Mouse (Mus musculus) right cerebral cortex, postnatal 10 days (tissue): ENCODE results near the gene Lrba.
A peak's percentile ranks its signal among the peaks of the same experiment; 100 is the strongest.

Source experiments
- DNase-seq, 2 experiments: peaks; one replicate each; pipeline ENCODE4 v3.0.0; 2021; ENCODE audit warnings: low spot score in 2 of 2

Gene Lrba

GRCm38 (mm10) chr3:86253791-86254190 lies 29.3 kb downstream of the Lrba start:
- DNase-seq = no peak

- DNase-seq = peak; percentile 40 to 43
These were observed 43.7 kb downstream of the Lrba start for GRCm38 (mm10) chr3:86268074-86268702.

GRCm38 (mm10) chr3:86275651-86276050 lies 51.2 kb downstream of the Lrba start:
- no peak for DNase-seq

GRCm38 (mm10) chr3:86291326-86291725 lies 66.8 kb downstream of the Lrba start:
- no peak for DNase-seq

GRCm38 (mm10) chr3:86294866-86295265 lies 70.4 kb downstream of the Lrba start:
- DNase-seq = no peak

GRCm38 (mm10) chr3:86296214-86296613 lies 71.7 kb downstream of the Lrba start:
- DNase-seq = no peak

- DNase-seq = no peak
These were observed 84.4 kb downstream of the Lrba start for GRCm38 (mm10) chr3:86308833-86309232.

GRCm38 (mm10) chr3:86310216-86310615 lies 85.7 kb downstream of the Lrba start:
- DNase-seq = no peak

GRCm38 (mm10) chr3:86311406-86311805 lies 86.9 kb downstream of the Lrba start:
- no peak for DNase-seq

GRCm38 (mm10) chr3:86317636-86318035 lies 93.2 kb downstream of the Lrba start:
- no peak for DNase-seq

- DNase-seq = no peak
These were observed 104.1 kb downstream of the Lrba start for GRCm38 (mm10) chr3:86328531-86328930.

- DNase-seq = no peak
These were observed 118.8 kb downstream of the Lrba start for GRCm38 (mm10) chr3:86343261-86343660.

- DNase-seq = no peak
These were observed 138.0 kb downstream of the Lrba start for GRCm38 (mm10) chr3:86362486-86362885.

- no peak for DNase-seq
These were observed 147.0 kb downstream of the Lrba start for GRCm38 (mm10) chr3:86371466-86371865.

- DNase-seq = no peak
These were observed 150.8 kb downstream of the Lrba start for GRCm38 (mm10) chr3:86375276-86375675.

- no peak for DNase-seq
These were observed 158.1 kb downstream of the Lrba start for GRCm38 (mm10) chr3:86382557-86382956.

- no peak for DNase-seq
These were observed 160.6 kb downstream of the Lrba start for GRCm38 (mm10) chr3:86385047-86385446.

GRCm38 (mm10) chr3:86386246-86386645 lies 161.8 kb downstream of the Lrba start:
- DNase-seq = no peak

- DNase-seq = no peak
These were observed 199.3 kb downstream of the Lrba start for GRCm38 (mm10) chr3:86423828-86424227.

- DNase-seq = no peak
These were observed 202.3 kb downstream of the Lrba start for GRCm38 (mm10) chr3:86426733-86427132.

GRCm38 (mm10) chr3:86443497-86443896 lies 219.0 kb downstream of the Lrba start:
- no peak for DNase-seq

- DNase-seq = no peak
These were observed 226.7 kb downstream of the Lrba start for GRCm38 (mm10) chr3:86451211-86451610.

- no peak for DNase-seq
These were observed 237.1 kb downstream of the Lrba start for GRCm38 (mm10) chr3:86461582-86461981.

GRCm38 (mm10) chr3:86489992-86490391 lies 265.5 kb downstream of the Lrba start:
- no peak for DNase-seq
